Mouse (Mus musculus): ENCODE measurements around the gene Rngtt. TPM values are rescaled to one million over a fixed set of nuclear protein-coding genes. Genes with fewer than 3 reads are reported as not detected.

The Rngtt gene
- polyA plus RNA-seq, 1 experiment from 2014 or later: 24.6 TPM

DNA sequence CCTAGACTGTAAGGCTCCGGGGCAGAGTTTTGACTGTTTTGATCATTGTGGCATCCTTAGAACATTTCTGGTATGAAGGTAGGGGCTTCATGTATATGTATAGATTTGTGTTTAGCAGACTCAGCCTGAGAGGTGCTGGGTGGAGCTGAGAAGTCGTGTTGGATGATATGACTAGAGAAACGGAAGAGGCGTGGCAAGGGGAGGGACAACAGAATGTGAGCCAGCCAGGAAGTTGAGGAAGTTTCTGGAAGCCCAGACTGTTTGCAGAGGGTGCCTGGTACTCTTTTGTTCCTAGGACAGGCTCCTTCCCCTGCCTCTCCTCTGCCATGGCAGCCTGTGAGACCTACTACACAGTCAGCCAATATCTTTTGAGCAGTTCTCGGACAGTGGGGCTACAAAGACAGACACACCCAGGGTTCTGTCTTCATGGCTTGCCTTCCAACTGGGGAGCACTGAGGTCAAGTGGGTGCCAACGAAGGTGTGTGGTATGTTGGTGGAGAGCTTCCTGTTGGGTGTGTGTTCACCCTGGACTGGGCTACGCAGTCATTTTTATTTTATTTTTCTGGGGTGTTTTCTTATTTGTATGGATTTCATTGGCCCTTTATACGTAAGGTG lies 237.3 kb downstream of the Rngtt start:
- Histone ChIP-seq H3K9ac (ENCODE audit: low read depth, low read length) (no peak overlapping the region), H3K4me1 (ENCODE audit: control insufficient read depth, insufficient read depth, low read length) (no peaks in the 10 kb centered on the region), H3K36me3 (ENCODE audit: control insufficient read depth, insufficient read depth, low read length) (no peaks in the 10 kb centered on the region), H3K4me3 (ENCODE audit: low read depth, low read length) (no peak overlapping the region), H3K4me2 (no peak overlapping the region), H3K9me3 (replicated peaks; ENCODE audit: control insufficient read depth, low read length) (no peaks in the 10 kb centered on the region), H3K27me3 (ENCODE audit: control insufficient read depth, insufficient read depth, low read length) (0 out of 2 replicates have a peak, but pooled peaks cover 3% of the 10 kb centered on the region), H3K27ac (ENCODE audit: low read depth, low read length) (no peak overlapping the region)
- ATAC-seq (replicated peaks; ENCODE audit: insufficient number of reproducible peaks, low FRiP score, low TSS enrichment): no peak
- 76% methylated on average over 8 of the region's 8 CpGs for WGBS (ENCODE audit: insufficient replicate concordance)

GRCm38 (mm10) chr4:33549606-33550005 lies 239.5 kb downstream of the Rngtt start:
- Histone ChIP-seq H3K9me3 (replicated peaks; ENCODE audit: control insufficient read depth, low read length) (no peaks in the 10 kb centered on the region), H3K36me3 (ENCODE audit: control insufficient read depth, insufficient read depth, low read length) (no peaks in the 10 kb centered on the region), H3K4me2 (no peak overlapping the region), H3K9ac (ENCODE audit: low read depth, low read length) (no peak overlapping the region), H3K4me1 (ENCODE audit: control insufficient read depth, insufficient read depth, low read length) (no peaks in the 10 kb centered on the region), H3K27ac (ENCODE audit: low read depth, low read length) (no peak overlapping the region), H3K27me3 (ENCODE audit: control insufficient read depth, insufficient read depth, low read length) (peaks cover 3% of the 10 kb centered on the region; the same call in 1 of the 2 replicates), H3K4me3 (ENCODE audit: low read depth, low read length) (no peak overlapping the region)
- no peak for ATAC-seq (replicated peaks; ENCODE audit: insufficient number of reproducible peaks, low FRiP score, low TSS enrichment)
- WGBS (ENCODE audit: insufficient replicate concordance): 51% methylated on average over 5 of the region's 5 CpGs

Small RNA genes lying within 50 kb of the gene (microRNA-seq; reads per million reads assigned to microRNA genes)
- 0.27 reads per million for gene Mir8118 (ENCODE audit: borderline number of aligned reads)

Other genes with a start within 250 kb of the Rngtt start
- 0.16 and 0.31 TPM in 2 replicates for gene Gabrr2, start 247.3 kb upstream of the Rngtt start, polyA plus RNA-seq (2014; fragmentation: Nextera tagmentation; extraction: Ambion mirVana)
- 0.37 TPM in 1 of 2 replicates, not detected in the other for gene Gabrr1, start 177.8 kb upstream of the Rngtt start, polyA plus RNA-seq (2014; fragmentation: Nextera tagmentation; extraction: Ambion mirVana)
- gene Pm20d2, start 120.6 kb upstream of the Rngtt start, polyA plus RNA-seq (2014; fragmentation: Nextera tagmentation; extraction: Ambion mirVana): 1.1 and 1.5 TPM in 2 replicates
- gene Srsf12, start 101.3 kb upstream of the Rngtt start, polyA plus RNA-seq (2014; fragmentation: Nextera tagmentation; extraction: Ambion mirVana): 1.7 and 3.1 TPM in 2 replicates
- 84.0 and 85.5 TPM in 2 replicates for gene Pnrc1, start 20.1 kb upstream of the Rngtt start, polyA plus RNA-seq (2014; fragmentation: Nextera tagmentation; extraction: Ambion mirVana)

Data from heart, embryonic 11.5 days (tissue).